Mouse (Mus musculus) forebrain, embryonic 11.5 days (tissue): ENCODE data around the gene Art3. TPM values are rescaled to one million over a fixed set of nuclear protein-coding genes. Genes with fewer than 3 reads are reported as not detected.

Experiments used
- ATAC-seq: fragments of 200-750 bp; cut with Nextera tagmentation; replicated peaks from 2 replicates; pipeline ENCODE4 v1.8.0; 2017; ENCODE audit warnings: moderate TSS enrichment; ENCODE audit not compliant: low FRiP score
- DNase-seq: peaks from one replicate; pipeline ENCODE4 v3.0.0-alpha.2; 2017; ENCODE audit warnings: low spot score
- H3K27ac ChIP-seq: fragments of 300-500 bp; sonication (generic); 2 replicates; pipeline ENCODE4 v1.5.1; 2014; ENCODE audit warnings: low read depth, low read length
- H3K27me3 ChIP-seq: fragments of 300-500 bp; sonication (generic); 2 replicates; pipeline ENCODE4 v1.6.1; 2014; ENCODE audit warnings: mild to moderate bottlenecking, low read length, mixed read lengths; ENCODE audit not compliant: control insufficient read depth, insufficient read depth
- H3K36me3 ChIP-seq: fragments of 300-500 bp; sonication (generic); 2 replicates; pipeline ENCODE4 v1.6.1; 2014; ENCODE audit warnings: mild to moderate bottlenecking, low read length, moderate library complexity, mixed read lengths; ENCODE audit not compliant: control insufficient read depth, insufficient read depth
- H3K4me1 ChIP-seq: fragments of 300-500 bp; sonication (generic); replicated peaks from 2 replicates; pipeline ENCODE4 v1.6.1; 2014; ENCODE audit warnings: low read length, mixed read lengths; ENCODE audit not compliant: control insufficient read depth, insufficient read depth
- H3K4me2 ChIP-seq: fragments of 300-500 bp; sonication (generic); 2 replicates; pipeline ENCODE4 v1.6.1; 2014; ENCODE audit warnings: low read depth, mild to moderate bottlenecking, low read length, moderate library complexity, mixed read lengths; ENCODE audit not compliant: severe bottlenecking
- H3K4me3 ChIP-seq: fragments of 300-500 bp; sonication (generic); 2 replicates; pipeline ENCODE4 v1.5.1; 2014; ENCODE audit warnings: low read depth, low read length
- H3K9ac ChIP-seq: fragments of 300-500 bp; sonication (generic); 2 replicates; pipeline ENCODE4 v1.6.1; 2014; ENCODE audit warnings: low read length
- H3K9me3 ChIP-seq: fragments of 300-500 bp; sonication (generic); 2 replicates; pipeline ENCODE4 v1.6.1; 2016; ENCODE audit warnings: low read length, mixed read lengths; ENCODE audit not compliant: control insufficient read depth
- WGBS: fragments of 180-500 bp; shearing (Covaris S2); extraction: QIAGEN DNeasy Blood & Tissue Kit; methylation state at CpG from one replicate; pipeline ENCODE4 v1.1.7; 2014; 5-methylcytosine and 5-hydroxymethylcytosine counted together
- polyA plus RNA-seq: library from polyadenylated mRNA; unstranded; fragments of >200 nt; fragmentation: Nextera tagmentation; extraction: Ambion mirVana; gene quantifications from 2 replicates; pipeline ENCODE4 v1.2.1, GENCODE M21; 2014

The Art3 gene
- polyA plus RNA-seq, 1 experiment from 2014 or later, result 0.75 TPM

GRCm38 (mm10) chr5:92409361-92410155, 77.9 kb downstream of the Art3 start:
- Histone ChIP-seq H3K4me2 (no peak overlapping the region), H3K27ac (no peak overlapping the region), H3K27me3 (no peaks in the 10 kb centered on the region), H3K4me3 (no peak overlapping the region), H3K4me1 (no peaks in the 10 kb centered on the region), H3K9me3 (no peaks in the 10 kb centered on the region), H3K9ac (no peak overlapping the region), H3K36me3 (no peaks in the 10 kb centered on the region)
- no peak for ATAC-seq
- DNase-seq, result no peak
- 84% methylated on average over 9 of the region's 9 CpGs for WGBS

- 88% methylated on average over 5 of the region's 5 CpGs for WGBS
Observed at GRCm38 (mm10) chr5:92410486-92410885, 78.9 kb downstream of the Art3 start.

GRCm38 (mm10) chr5:92411461-92412140, 80.0 kb downstream of the Art3 start:
- Histone ChIP-seq H3K4me2 (no peak overlapping the region), H3K27ac (no peak overlapping the region), H3K9ac (no peak overlapping the region), H3K4me1 (no peaks in the 10 kb centered on the region), H3K9me3 (no peaks in the 10 kb centered on the region), H3K27me3 (no peaks in the 10 kb centered on the region), H3K4me3 (no peak overlapping the region), H3K36me3 (peaks cover under 1% of the 10 kb centered on the region; the same call in 1 of the 2 replicates)
- WGBS, result 80% methylated on average over 7 of the region's 7 CpGs
- no peak for DNase-seq
- ATAC-seq, result no peak

More at GRCm38 (mm10) chr5:92410486-92410885, 78.9 kb downstream of the Art3 start:
- Histone ChIP-seq H3K4me2 (no peak overlapping the region), H3K27ac (no peak overlapping the region), H3K27me3 (no peaks in the 10 kb centered on the region), H3K36me3 (no peaks in the 10 kb centered on the region), H3K9me3 (no peaks in the 10 kb centered on the region), H3K9ac (no peak overlapping the region), H3K4me3 (no peak overlapping the region), H3K4me1 (no peaks in the 10 kb centered on the region)
- DNase-seq (no peak), ATAC-seq (no peak)

- peaks cover 7% of the 10 kb centered on the region; the same call in 1 of the 2 replicates for H3K36me3 ChIP-seq
- H3K27me3 ChIP-seq, result no peaks in the 10 kb centered on the region
- no peak overlapping the region for H3K4me3 ChIP-seq
- 90% methylated on average over 11 of the region's 11 CpGs for WGBS
- no peak overlapping the region for H3K27ac ChIP-seq
- H3K9me3 ChIP-seq, result no peaks in the 10 kb centered on the region
- no peak for ATAC-seq
- no peak overlapping the region for H3K9ac ChIP-seq
- DNase-seq, result no peak
- H3K4me1 ChIP-seq, result no peaks in the 10 kb centered on the region
- no peak overlapping the region for H3K4me2 ChIP-seq
Observed at GRCm38 (mm10) chr5:92413271-92413981, 81.8 kb downstream of the Art3 start.

GRCm38 (mm10) chr5:92413982-92414375, 82.4 kb downstream of the Art3 start:
- Histone ChIP-seq H3K4me3 (no peak overlapping the region), H3K27me3 (no peaks in the 10 kb centered on the region), H3K36me3 (peaks cover 7% of the 10 kb centered on the region; the same call in 1 of the 2 replicates), H3K9me3 (no peaks in the 10 kb centered on the region), H3K4me2 (no peak overlapping the region), H3K4me1 (no peaks in the 10 kb centered on the region), H3K9ac (no peak overlapping the region), H3K27ac (no peak overlapping the region)
- 88% methylated on average over 8 of the region's 8 CpGs for WGBS
- ATAC-seq, result no peak
- no peak for DNase-seq

GRCm38 (mm10) chr5:92424126-92424525, 92.5 kb downstream of the Art3 start:
- WGBS, result 96% methylated on average over 11 of the region's 11 CpGs
- H3K27ac ChIP-seq, result no peak overlapping the region
- DNase-seq (no peak), ATAC-seq (no peak)
- H3K36me3 ChIP-seq, result peaks cover 15% of the 10 kb centered on the region; the same call in 1 of the 2 replicates
- H3K9me3 ChIP-seq, result no peaks in the 10 kb centered on the region
- H3K4me2 ChIP-seq, result no peak overlapping the region
- no peak overlapping the region for H3K4me3 ChIP-seq
- no peaks in the 10 kb centered on the region for H3K4me1 ChIP-seq
- H3K9ac ChIP-seq, result no peak overlapping the region
- H3K27me3 ChIP-seq, result no peaks in the 10 kb centered on the region

- Histone ChIP-seq H3K4me2 (no peak overlapping the region), H3K9ac (no peak overlapping the region), H3K4me3 (no peak overlapping the region), H3K36me3 (peaks cover 13% of the 10 kb centered on the region; the same call in 1 of the 2 replicates), H3K9me3 (no peaks in the 10 kb centered on the region), H3K4me1 (no peaks in the 10 kb centered on the region), H3K27ac (no peak overlapping the region), H3K27me3 (no peaks in the 10 kb centered on the region)
- 84% methylated on average over 5 of the region's 5 CpGs for WGBS
- ATAC-seq, result no peak
- DNase-seq, result no peak
Observed at GRCm38 (mm10) chr5:92430723-92431122, 99.1 kb downstream of the Art3 start.

GRCm38 (mm10) chr5:92431611-92432010, 100.0 kb downstream of the Art3 start:
- no peak overlapping the region for H3K27ac ChIP-seq
- H3K4me2 ChIP-seq, result no peak overlapping the region
- DNase-seq (no peak), ATAC-seq (no peak)
- no peaks in the 10 kb centered on the region for H3K4me1 ChIP-seq
- no peak overlapping the region for H3K4me3 ChIP-seq
- H3K27me3 ChIP-seq, result no peaks in the 10 kb centered on the region
- H3K9ac ChIP-seq, result no peak overlapping the region
- 89% methylated on average over 7 of the region's 7 CpGs for WGBS
- peaks cover 12% of the 10 kb centered on the region; the same call in 1 of the 2 replicates for H3K36me3 ChIP-seq
- no peaks in the 10 kb centered on the region for H3K9me3 ChIP-seq
